Mouse (Mus musculus): ENCODE measurements around the gene Gstm1. TPM values are rescaled to one million over a fixed set of nuclear protein-coding genes. Genes with fewer than 3 reads are reported as not detected.
A peak's percentile ranks its signal among the peaks of the same experiment; 100 is the strongest.
"Not testable (repeated sequence)": the region's sequence is repeated elsewhere in the genome, so short reads cannot be mapped to it uniquely, and the experiment has no call there.

The Gstm1 gene
- polyA plus RNA-seq, 1 experiment from 2014 or later = 161 TPM

GRCm38 (mm10) chr3:108032113-108032512 is 14.3 kb upstream of the Gstm1 start:
- H3K27me3 ChIP-seq (replicated peaks) = no peaks in the 10 kb centered on the region
- H3K4me1 ChIP-seq = no peaks in the 10 kb centered on the region
- no peak overlapping the region for H3K27ac ChIP-seq (replicated peaks)
- no peak overlapping the region for H3K4me2 ChIP-seq
- no peak for ATAC-seq (ENCODE audit: low FRiP score)
- no peaks in the 10 kb centered on the region for H3K9me3 ChIP-seq (replicated peaks)
- no peak overlapping the region for H3K4me3 ChIP-seq (replicated peaks)
- no peaks in the 10 kb centered on the region for H3K36me3 ChIP-seq
- no peak overlapping the region for H3K9ac ChIP-seq (replicated peaks)

DNA sequence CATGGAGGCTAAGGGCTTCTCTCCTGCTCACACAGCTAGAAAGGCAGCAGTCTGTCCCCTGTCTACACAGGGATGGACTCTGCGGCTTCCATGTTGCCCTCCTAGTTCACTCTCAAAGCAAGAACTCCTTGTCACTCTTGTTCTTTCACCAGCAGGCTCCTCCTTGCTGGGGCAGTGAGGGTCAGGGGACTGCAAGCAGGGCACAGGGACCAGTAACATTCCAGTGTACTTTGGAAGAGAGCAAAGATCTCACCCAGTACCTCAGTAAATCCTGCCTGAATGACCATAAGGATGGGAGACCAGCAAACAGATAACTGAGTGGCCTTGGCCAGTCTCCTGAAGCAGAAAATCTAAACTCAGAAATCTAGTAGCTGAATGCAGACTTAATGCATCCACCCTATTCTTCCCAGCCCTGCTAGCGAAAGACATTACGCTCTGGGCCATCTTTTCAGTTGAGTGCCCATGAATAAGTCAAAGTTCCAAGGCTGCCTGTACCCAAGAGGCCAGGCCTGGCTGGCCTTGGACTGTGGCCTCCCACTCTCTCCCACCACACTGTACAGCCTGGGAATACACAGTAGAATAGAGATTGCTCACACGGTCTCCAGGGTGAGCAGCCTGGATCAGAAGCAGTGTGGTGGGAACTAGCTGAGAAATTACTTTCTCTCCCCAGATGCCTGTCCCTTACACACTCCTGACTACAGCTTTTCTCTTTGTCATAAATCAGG is 11.0 kb upstream of the Gstm1 start:
- Histone ChIP-seq H3K9ac (replicated peaks) (no peak overlapping the region), H3K4me3 (replicated peaks) (no peak overlapping the region), H3K27me3 (replicated peaks) (no peaks in the 10 kb centered on the region), H3K4me2 (no peak overlapping the region), H3K27ac (replicated peaks) (no peak overlapping the region), H3K9me3 (replicated peaks) (no peaks in the 10 kb centered on the region), H3K4me1 (no peaks in the 10 kb centered on the region), H3K36me3 (no peaks in the 10 kb centered on the region)
- 46% methylated on average over 4 of the region's 4 CpGs for WGBS
- ATAC-seq (ENCODE audit: low FRiP score) = no peak

- no peaks in the 10 kb centered on the region for H3K9me3 ChIP-seq (replicated peaks)
- no peaks in the 10 kb centered on the region for H3K27me3 ChIP-seq (replicated peaks)
- no peak overlapping the region for H3K27ac ChIP-seq (replicated peaks)
- 87% methylated on average over 1 of the region's 1 CpGs for WGBS
- no peak for ATAC-seq (ENCODE audit: low FRiP score)
- no peak overlapping the region for H3K4me3 ChIP-seq (replicated peaks)
- H3K36me3 ChIP-seq = no peaks in the 10 kb centered on the region
- no peak overlapping the region for H3K9ac ChIP-seq (replicated peaks)
- no peaks in the 10 kb centered on the region for H3K4me1 ChIP-seq
- H3K4me2 ChIP-seq = no peak overlapping the region
These were observed 8.8 kb upstream of the Gstm1 start for GRCm38 (mm10) chr3:108026597-108026996.

DNA sequence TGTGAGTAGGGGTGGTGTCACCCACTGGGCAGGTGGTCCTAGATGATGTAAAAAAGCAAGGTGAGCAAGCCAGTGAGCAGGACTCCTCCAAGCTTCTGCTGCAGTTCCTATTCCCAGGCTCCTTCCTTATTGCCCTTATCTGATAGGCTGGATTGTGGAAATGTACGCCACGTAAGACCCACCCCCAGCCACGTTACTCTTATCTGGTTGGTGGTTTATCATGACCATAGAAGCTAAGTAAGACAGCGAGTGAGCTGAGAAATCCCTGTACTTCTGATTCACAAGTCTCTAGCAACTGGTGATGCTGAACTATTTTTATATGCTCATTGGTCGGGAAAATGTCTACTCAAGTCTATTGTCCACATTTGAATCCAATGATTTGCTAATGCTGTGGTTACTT is 8.3 kb upstream of the Gstm1 start:
- H3K27ac ChIP-seq (replicated peaks) = no peak overlapping the region
- no peaks in the 10 kb centered on the region for H3K4me1 ChIP-seq
- H3K36me3 ChIP-seq = no peaks in the 10 kb centered on the region
- H3K9ac ChIP-seq (replicated peaks) = no peak overlapping the region
- H3K4me3 ChIP-seq (replicated peaks) = no peak overlapping the region
- 77% methylated on average over 5 of the region's 5 CpGs for WGBS
- H3K4me2 ChIP-seq = no peak overlapping the region
- no peaks in the 10 kb centered on the region for H3K27me3 ChIP-seq (replicated peaks)
- no peak for ATAC-seq (ENCODE audit: low FRiP score)
- H3K9me3 ChIP-seq (replicated peaks) = no peaks in the 10 kb centered on the region

DNA sequence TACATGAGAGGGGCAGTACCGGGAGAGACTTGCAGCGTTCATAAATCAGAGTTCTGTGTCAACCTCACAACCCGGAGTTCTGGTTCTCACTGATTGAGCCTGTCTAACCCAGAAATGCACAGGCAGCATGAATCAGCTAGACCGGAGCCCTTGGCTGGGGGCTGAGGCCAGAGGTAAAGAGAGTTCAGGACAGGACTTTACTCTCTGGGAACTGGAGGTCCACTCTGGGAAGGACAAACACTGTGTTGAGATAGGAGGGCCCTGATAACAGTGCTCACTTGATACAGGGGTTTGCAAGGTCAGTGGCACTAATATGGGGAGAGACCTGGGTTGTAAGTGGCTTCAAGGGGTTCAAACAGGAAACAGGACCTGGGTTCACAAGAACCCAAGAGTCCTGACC is 7.5 kb upstream of the Gstm1 start:
- no peak overlapping the region for H3K27ac ChIP-seq (replicated peaks)
- no peaks in the 10 kb centered on the region for H3K36me3 ChIP-seq
- 60% methylated on average over 4 of the region's 4 CpGs for WGBS
- no peak for ATAC-seq (ENCODE audit: low FRiP score)
- no peaks in the 10 kb centered on the region for H3K4me1 ChIP-seq
- no peak overlapping the region for H3K9ac ChIP-seq (replicated peaks)
- H3K9me3 ChIP-seq (replicated peaks) = no peaks in the 10 kb centered on the region
- no peak overlapping the region for H3K4me3 ChIP-seq (replicated peaks)
- no peak overlapping the region for H3K4me2 ChIP-seq
- H3K27me3 ChIP-seq (replicated peaks) = no peaks in the 10 kb centered on the region

GRCm38 (mm10) chr3:108022650-108023049 is 4.9 kb upstream of the Gstm1 start:
- H3K4me1 ChIP-seq = peaks cover 9% of the 10 kb centered on the region
- no peak overlapping the region for H3K9ac ChIP-seq (replicated peaks)
- 83% methylated on average over 6 of the region's 6 CpGs for WGBS
- ATAC-seq (ENCODE audit: low FRiP score) = no peak
- H3K36me3 ChIP-seq = no peaks in the 10 kb centered on the region
- H3K27ac ChIP-seq (replicated peaks) = no peak overlapping the region
- H3K9me3 ChIP-seq (replicated peaks) = no peaks in the 10 kb centered on the region
- no peak overlapping the region for H3K4me2 ChIP-seq
- H3K27me3 ChIP-seq (replicated peaks) = no peaks in the 10 kb centered on the region
- H3K4me3 ChIP-seq (replicated peaks) = no peak overlapping the region

GRCm38 (mm10) chr3:108020351-108021022 is 2.7 kb upstream of the Gstm1 start:
- ATAC-seq (ENCODE audit: low FRiP score); H3K4me2 ChIP-seq; H3K9me3 ChIP-seq (replicated peaks); H3K36me3 ChIP-seq; H3K27ac ChIP-seq (replicated peaks); H3K27me3 ChIP-seq (replicated peaks); H3K9ac ChIP-seq (replicated peaks); H3K4me3 ChIP-seq (replicated peaks): not testable (repeated sequence)
- peaks cover 29% of the 10 kb centered on the region for H3K4me1 ChIP-seq
- 90% methylated on average over 11 of the region's 11 CpGs for WGBS

GRCm38 (mm10) chr3:108019226-108019625 is 1.5 kb upstream of the Gstm1 start:
- not testable (repeated sequence) for H3K27ac ChIP-seq (replicated peaks); H3K9ac ChIP-seq (replicated peaks); ATAC-seq (ENCODE audit: low FRiP score); H3K36me3 ChIP-seq; H3K9me3 ChIP-seq (replicated peaks); H3K4me2 ChIP-seq; H3K27me3 ChIP-seq (replicated peaks); H3K4me3 ChIP-seq (replicated peaks)
- peaks cover 30% of the 10 kb centered on the region for H3K4me1 ChIP-seq
- 79% methylated on average over 3 of the region's 3 CpGs for WGBS

- ATAC-seq (ENCODE audit: low FRiP score) = no peak
- H3K27ac ChIP-seq (replicated peaks) = peak overlapping the region; percentile 87
- peak overlapping the region; percentile 92 for H3K4me2 ChIP-seq
- H3K9me3 ChIP-seq (replicated peaks) = no peaks in the 10 kb centered on the region
- no peaks in the 10 kb centered on the region for H3K27me3 ChIP-seq (replicated peaks)
- peaks cover 35% of the 10 kb centered on the region for H3K4me1 ChIP-seq
- WGBS = 24% methylated on average over 14 of the region's 14 CpGs
- peak overlapping the region; percentile 51 for H3K9ac ChIP-seq (replicated peaks)
- peak overlapping the region; percentile 45 for H3K4me3 ChIP-seq (replicated peaks)
- no peaks in the 10 kb centered on the region for H3K36me3 ChIP-seq
These were observed 532 bp upstream of the Gstm1 start for GRCm38 (mm10) chr3:108018190-108018820.

DNA sequence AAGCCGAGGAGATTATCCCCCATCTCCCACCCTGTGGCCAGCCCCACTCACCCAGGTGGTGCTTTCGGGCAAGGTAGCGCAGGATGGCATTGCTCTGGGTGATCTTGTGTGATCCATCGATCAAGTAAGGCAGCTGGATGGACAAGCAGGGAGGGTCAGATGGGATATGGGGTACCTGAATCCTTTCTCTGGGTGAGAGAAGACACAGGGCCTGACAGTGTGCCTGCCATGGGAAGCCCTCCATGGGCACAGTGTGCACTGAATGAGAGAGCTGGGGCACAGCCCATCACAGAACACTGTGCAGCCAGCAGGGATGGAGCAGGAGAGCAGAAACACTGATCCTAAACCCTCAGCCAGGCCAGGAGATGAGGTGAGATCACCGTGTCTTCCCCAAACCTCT is 1.3 kb downstream of the Gstm1 start:
- not testable (repeated sequence) for H3K9me3 ChIP-seq (replicated peaks); H3K27me3 ChIP-seq (replicated peaks); H3K36me3 ChIP-seq; H3K27ac ChIP-seq (replicated peaks); ATAC-seq (ENCODE audit: low FRiP score)
- 91% methylated on average over 5 of the region's 5 CpGs for WGBS
- Histone ChIP-seq H3K4me3 (replicated peaks) (0 out of 2 replicates have a peak overlapping the region, but pooled peaks have one; percentile 45), H3K4me1 (peaks cover 39% of the 10 kb centered on the region), H3K9ac (replicated peaks) (0 out of 2 replicates have a peak overlapping the region, but pooled peaks have one; percentile 23), H3K4me2 (peak overlapping the region; percentile 92)

- WGBS = 91% methylated on average over 2 of the region's 2 CpGs
- no peak overlapping the region for H3K9ac ChIP-seq (replicated peaks)
- no peaks in the 10 kb centered on the region for H3K27me3 ChIP-seq (replicated peaks)
- H3K36me3 ChIP-seq = no peaks in the 10 kb centered on the region
- peaks cover 40% of the 10 kb centered on the region for H3K4me1 ChIP-seq
- H3K27ac ChIP-seq (replicated peaks) = no peak overlapping the region
- H3K4me2 ChIP-seq = no peak overlapping the region
- no peak for ATAC-seq (ENCODE audit: low FRiP score)
- no peak overlapping the region for H3K4me3 ChIP-seq (replicated peaks)
- no peaks in the 10 kb centered on the region for H3K9me3 ChIP-seq (replicated peaks)
These were observed 2.8 kb downstream of the Gstm1 start for GRCm38 (mm10) chr3:108014974-108015346.
